Mouse (Mus musculus) lung, adult 10 weeks (tissue): ENCODE measurements around the gene Tas2r103. TPM values are rescaled to one million over a fixed set of nuclear protein-coding genes. Genes with fewer than 3 reads are reported as not detected.

Experiments
- polyA plus RNA-seq: library from polyadenylated mRNA; stranded (reverse); fragments of 350-450 nt; fragmentation: Illumina TruSeq; extraction: RNeasy Lipid Tissue Mini Kit (QIAGEN cat#74804); gene quantifications from one replicate; pipeline ENCODE4 v1.2.3, GENCODE M21; 2014; ENCODE audit warnings: low read depth, low replicate concordance; ENCODE audit not compliant: insufficient read depth

The Tas2r103 gene
- polyA plus RNA-seq, result not detected

DNA sequence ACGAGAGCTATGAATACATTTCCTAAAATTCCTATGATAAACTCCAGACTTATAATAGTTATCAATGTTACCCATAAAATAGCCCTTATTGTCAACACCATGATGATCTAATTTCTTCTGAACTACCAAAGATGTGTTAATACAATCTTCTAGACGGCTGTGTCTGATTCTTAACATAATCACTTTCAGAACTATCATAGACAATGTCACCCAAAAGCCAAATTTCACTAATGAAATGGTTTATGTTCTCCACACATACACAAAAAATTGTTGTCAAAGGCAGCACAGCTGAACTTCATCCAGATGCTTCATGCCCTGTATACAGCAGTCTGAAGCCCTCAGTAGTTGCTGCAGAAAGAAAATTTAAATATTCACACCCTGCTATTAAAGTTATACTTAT, at the start of gene Tas2r103:
Gene Tas2r103, minus strand, starts transcription at position 101 of the 400 bp plus-strand sequence.

GRCm38 (mm10) chr6:133055716-133056115, 18.8 kb upstream of the Tas2r103 start, which contains the start of gene Tas2r140:
TSS of gene Tas2r140 (minus strand) at chr6:133055816.

Other genes starting within 250 kb of the Tas2r103 start
- not detected for gene Tas2r117, start 234.3 kb downstream of the Tas2r103 start, polyA plus RNA-seq
- gene Tas2r123, start 190.0 kb downstream of the Tas2r103 start, polyA plus RNA-seq, result not detected
- not detected for gene Tas2r116, start 181.7 kb downstream of the Tas2r103 start, polyA plus RNA-seq
- not detected for gene Tas2r110, start 169.1 kb downstream of the Tas2r103 start, polyA plus RNA-seq
- gene Tas2r113, start 144.1 kb downstream of the Tas2r103 start, polyA plus RNA-seq, result not detected
- gene Tas2r125, start 127.5 kb downstream of the Tas2r103 start, polyA plus RNA-seq, result not detected
- not detected for gene Tas2r129, start 86.0 kb downstream of the Tas2r103 start, polyA plus RNA-seq
- gene Tas2r131, start 79.2 kb downstream of the Tas2r103 start, polyA plus RNA-seq, result not detected
- gene Tas2r109, start 56.1 kb downstream of the Tas2r103 start, polyA plus RNA-seq, result not detected
- not detected for gene Tas2r140, start 18.7 kb upstream of the Tas2r103 start, polyA plus RNA-seq
- gene Smim10l1, start 67.8 kb upstream of the Tas2r103 start, polyA plus RNA-seq, result 45.0 TPM